Comparison of ENCODE assay signal across 8 mouse cellular contexts in genomic region chr13:18174003-18174402, GRCm38 (mm10).
DNase-seq lines count a peak whose midpoint lies in the region; ATAC-seq lines count a peak whose summit lies in the region.

No protein-coding gene starts in this region.

- no peaks in the 10 kb centered on the region for H3K9me3 ChIP-seq in heart, embryonic 11.5 days (replicated peaks; ENCODE audit: control insufficient read depth, low read length)

- no peak overlapping the region for H3K27ac ChIP-seq in heart, embryonic 11.5 days (ENCODE audit: low read depth, low read length)

- intact Hi-C loops in heart, postnatal 10 days (cut with DNase I): loop anchor here (1.0 to 5.0 kb wide), 3 partner anchors 49 to 337 kb away; no protein-coding TSS in a partner anchor

- H3K9ac ChIP-seq in heart, embryonic 11.5 days (ENCODE audit: low read depth, low read length): no peak overlapping the region

- H3K27me3 ChIP-seq in heart, embryonic 11.5 days (ENCODE audit: control insufficient read depth, insufficient read depth, low read length): no peaks in the 10 kb centered on the region

- ATAC-seq in heart, embryonic 11.5 days (replicated peaks; ENCODE audit: insufficient number of reproducible peaks, low FRiP score, low TSS enrichment): no peak

- peak; percentile 40 to 55 for DNase-seq in heart, postnatal 10 days
- DNase-seq in ovary, postnatal 14 days (ENCODE audit: low spot score): peak; percentile 6
- DNase-seq in ovary, adult 18-20 months (ENCODE audit: low spot score): no peak
- DNase-seq in adrenal gland, adult 2 months: peak; percentile 24
- peak; percentile 50 to 57 for DNase-seq in kidney, postnatal 4 days
- no peak for DNase-seq in spleen, adult 12 weeks (ENCODE audit: low spot score)
- no peak for DNase-seq in urinary bladder, postnatal 25 days (ENCODE audit: low spot score)

- H3K36me3 ChIP-seq in heart, embryonic 11.5 days (ENCODE audit: control insufficient read depth, insufficient read depth, low read length): no peaks in the 10 kb centered on the region

- H3K4me3 ChIP-seq in heart, embryonic 11.5 days (ENCODE audit: low read depth, low read length): no peak overlapping the region

- H3K4me2 ChIP-seq in heart, embryonic 11.5 days: no peak overlapping the region

- WGBS in heart, embryonic 11.5 days (ENCODE audit: insufficient replicate concordance): 37% methylated on average over 3 of the region's 3 CpGs

- no peaks in the 10 kb centered on the region for H3K4me1 ChIP-seq in heart, embryonic 11.5 days (ENCODE audit: control insufficient read depth, insufficient read depth, low read length)

Comparison
In these comparisons a context has a peak if more than half of its experiments do, and no peak if none do; other contexts are left out.
1. DNase-seq: peak in heart, postnatal 10 days (2 of 2), ovary, postnatal 14 days (single experiment), adrenal gland, adult 2 months (single experiment) and kidney, postnatal 4 days (2 of 2); none in ovary, adult 18-20 months (single experiment), spleen, adult 12 weeks (single experiment) and urinary bladder, postnatal 25 days (single experiment).